Mouse (Mus musculus) intestine, postnatal 0 days (tissue): ENCODE data around the gene Bax. TPM values are rescaled to one million over a fixed set of nuclear protein-coding genes. Genes with fewer than 3 reads are reported as not detected.

ENCODE experiments used
- ATAC-seq: fragments of 200-750 bp; cut with Nextera tagmentation; 2 replicates; pipeline ENCODE4 v1.8.0; 2017; ENCODE audit warnings: mild to moderate bottlenecking, moderate TSS enrichment, moderate library complexity
- H3K27ac ChIP-seq: fragments of 300-500 bp; sonication (generic); 2 replicates; pipeline ENCODE4 v1.5.1; 2014; ENCODE audit warnings: mild to moderate bottlenecking, low read depth, low read length, moderate library complexity
- H3K27me3 ChIP-seq: fragments of 300-500 bp; sonication (generic); replicated peaks from 2 replicates; pipeline ENCODE4 v1.6.1; 2014; ENCODE audit warnings: low read length, mixed read lengths; ENCODE audit not compliant: control insufficient read depth, insufficient read depth
- H3K36me3 ChIP-seq: fragments of 300-500 bp; sonication (generic); 2 replicates; pipeline ENCODE4 v1.6.1; 2014; ENCODE audit warnings: mild to moderate bottlenecking, moderate library complexity; ENCODE audit not compliant: control insufficient read depth, insufficient read depth
- H3K4me1 ChIP-seq: fragments of 300-500 bp; sonication (generic); replicated peaks from 2 replicates; pipeline ENCODE4 v1.6.1; 2014; ENCODE audit warnings: antibody characterized with exemption, low read length, mixed read lengths; ENCODE audit not compliant: control insufficient read depth, insufficient read depth
- H3K4me2 ChIP-seq: fragments of 300-500 bp; sonication (generic); replicated peaks from 2 replicates; pipeline ENCODE4 v1.6.1; 2014; ENCODE audit warnings: low read depth, mild to moderate bottlenecking, moderate library complexity
- H3K4me3 ChIP-seq: fragments of 300-500 bp; sonication (generic); 2 replicates; pipeline ENCODE4 v1.5.1; 2014; ENCODE audit warnings: low read depth, low read length
- H3K9ac ChIP-seq: fragments of 300-500 bp; sonication (generic); 2 replicates; pipeline ENCODE4 v1.6.1; 2014; ENCODE audit warnings: mild to moderate bottlenecking, low read depth, low read length
- H3K9me3 ChIP-seq: fragments of 300-500 bp; sonication (generic); 2 replicates; pipeline ENCODE4 v1.6.1; 2016; ENCODE audit warnings: mixed run types; ENCODE audit not compliant: control insufficient read depth
- CTCF ChIP-seq: sonication (generic); IDR thresholded peaks from 2 replicates; pipeline ENCODE4 v1.5.1; 2016; ENCODE audit warnings: low read depth, mild to moderate bottlenecking, control low read depth, antibody characterized with exemption, moderate library complexity
- WGBS: fragments of 180-500 bp; shearing (Covaris S2); extraction: QIAGEN DNeasy Blood & Tissue Kit; methylation state at CpG from one replicate; pipeline ENCODE4 v1.1.7; 2014; 5-methylcytosine and 5-hydroxymethylcytosine counted together
- polyA plus RNA-seq: library from polyadenylated mRNA; unstranded; fragments of >200 nt; fragmentation: Nextera tagmentation; extraction: Ambion mirVana; gene quantifications from 2 replicates; pipeline ENCODE4 v1.2.1, GENCODE M21; 2015

Gene Bax
- polyA plus RNA-seq, 1 experiment from 2014 or later = 180 TPM

GRCm38 (mm10) chr7:45434203-45435015 lies 32.3 kb downstream of the Bax start, which contains the start of gene Gys1:
TSS of gene Gys1 (plus strand) at chr7:45434844.
- Histone ChIP-seq H3K9ac (peak within 1 kb of the TSS; percentile 61), H3K27ac (peak within 1 kb of the TSS; percentile 79), H3K4me3 (peak within 1 kb of the TSS; percentile 77), H3K9me3 (no peaks in the 10 kb centered on the region), H3K27me3 (no peaks in the 10 kb centered on the region), H3K36me3 (peaks cover 25% of the 10 kb centered on the region), H3K4me2 (peak within 1 kb of the TSS; percentile 81), H3K4me1 (peaks cover 4% of the 10 kb centered on the region; the same call in 1 of the 2 replicates)
- under 1% methylated on average over 45 of the region's 45 CpGs for WGBS
- ATAC-seq = peak; percentile 98
- peak; percentile 98 for TF ChIP-seq CTCF

- peaks cover 4% of the 10 kb centered on the region; the same call in 1 of the 2 replicates for H3K4me1 ChIP-seq
- peak overlapping the region; percentile 61 for H3K9ac ChIP-seq
- H3K27me3 ChIP-seq = no peaks in the 10 kb centered on the region
- TF ChIP-seq CTCF = no peak
- peak overlapping the region; percentile 79; the same call in 1 of the 2 replicates for H3K27ac ChIP-seq
- ATAC-seq = no peak
- 1% methylated on average over 7 of the region's 7 CpGs for WGBS
- peak overlapping the region; percentile 81 for H3K4me2 ChIP-seq
- no peaks in the 10 kb centered on the region for H3K9me3 ChIP-seq
- H3K36me3 ChIP-seq = peaks cover 27% of the 10 kb centered on the region
- H3K4me3 ChIP-seq = peak overlapping the region; percentile 77
Observed at GRCm38 (mm10) chr7:45433835-45434202, 32.9 kb downstream of the Bax start.

GRCm38 (mm10) chr7:45426556-45426955 lies 40.1 kb downstream of the Bax start:
- H3K36me3 ChIP-seq = peaks cover 91% of the 10 kb centered on the region
- H3K9me3 ChIP-seq = no peaks in the 10 kb centered on the region
- no peak for TF ChIP-seq CTCF
- H3K4me1 ChIP-seq = no peaks in the 10 kb centered on the region
- no peak overlapping the region for H3K4me3 ChIP-seq
- H3K27ac ChIP-seq = no peak overlapping the region
- no peak for ATAC-seq
- 89% methylated on average over 8 of the region's 8 CpGs for WGBS
- H3K4me2 ChIP-seq = no peak overlapping the region
- H3K27me3 ChIP-seq = no peaks in the 10 kb centered on the region
- H3K9ac ChIP-seq = no peak overlapping the region

- 93% methylated on average over 14 of the region's 14 CpGs for WGBS
- Histone ChIP-seq H3K4me1 (no peaks in the 10 kb centered on the region), H3K27ac (no peak overlapping the region), H3K4me2 (no peak overlapping the region), H3K36me3 (peaks cover 54% of the 10 kb centered on the region), H3K27me3 (peaks cover 16% of the 10 kb centered on the region; the same call in 1 of the 2 replicates), H3K9me3 (no peaks in the 10 kb centered on the region), H3K9ac (no peak overlapping the region), H3K4me3 (no peak overlapping the region)
- ATAC-seq = no peak
- no peak for TF ChIP-seq CTCF
Observed at GRCm38 (mm10) chr7:45421194-45421593, 45.5 kb downstream of the Bax start.

GRCm38 (mm10) chr7:45420615-45420919 lies 46.1 kb downstream of the Bax start, which contains the start of gene Lhb:
TSS of gene Lhb (plus strand) at chr7:45420820.
- H3K27me3 ChIP-seq = peaks cover 22% of the 10 kb centered on the region
- no peak within 1 kb of the TSS; the same call in 1 of the 2 replicates for H3K27ac ChIP-seq
- H3K36me3 ChIP-seq = peaks cover 49% of the 10 kb centered on the region
- 42% methylated on average over 6 of the region's 6 CpGs for WGBS
- H3K4me3 ChIP-seq = no peak within 1 kb of the TSS
- H3K9ac ChIP-seq = no peak within 1 kb of the TSS
- no peaks in the 10 kb centered on the region for H3K9me3 ChIP-seq
- no peak for TF ChIP-seq CTCF
- ATAC-seq = no peak
- H3K4me2 ChIP-seq = no peak within 1 kb of the TSS
- H3K4me1 ChIP-seq = 0 out of 2 replicates have a peak, but pooled peaks cover under 1% of the 10 kb centered on the region

- Histone ChIP-seq H3K4me1 (0 out of 2 replicates have a peak, but pooled peaks cover 3% of the 10 kb centered on the region), H3K4me3 (no peak overlapping the region), H3K27ac (no peak overlapping the region), H3K9ac (no peak overlapping the region), H3K27me3 (peaks cover 27% of the 10 kb centered on the region), H3K4me2 (no peak overlapping the region), H3K36me3 (peaks cover 43% of the 10 kb centered on the region), H3K9me3 (no peaks in the 10 kb centered on the region)
- WGBS = 10% methylated on average over 27 of the region's 27 CpGs
- no peak for ATAC-seq
- no peak for TF ChIP-seq CTCF
Observed at GRCm38 (mm10) chr7:45419859-45420614, 46.7 kb downstream of the Bax start.
